In genomic region chrX:12813083-12813660, GRCm38 (mm10) we compare ENCODE assay signal across 24 mouse cellular contexts. TPM values are rescaled to one million over a fixed set of nuclear protein-coding genes. Genes with fewer than 3 reads are reported as not detected.
A peak's percentile ranks its signal among the peaks of the same experiment; 100 is the strongest.
DNase-seq lines count a peak whose midpoint lies in the region; ATAC-seq lines count a peak whose summit lies in the region.
"Had no signal": no experiment of that assay in that cellular context is flagged by ENCODE, and none has a peak within 500 bp of the region (broad histone marks: within the 10 kb centered on the region; RNA-seq: fewer than 3 reads in every experiment).

No protein-coding gene starts in this region.

- H3K4me2 ChIP-seq in liver, embryonic 15.5 days: peak overlapping the region; percentile 25
- H3K4me2 ChIP-seq: heart, embryonic 12.5 days; hindbrain, embryonic 13.5 days; lung, embryonic 14.5 days; midbrain, embryonic 13.5 days; neural tube, embryonic 13.5 days had no signal

- H3K4me1 ChIP-seq in liver, embryonic 15.5 days (replicated peaks): peaks cover 4% of the 10 kb centered on the region; the same call in 1 of the 2 replicates
- H3K4me1 ChIP-seq: forebrain, embryonic 10.5 days; heart, embryonic 12.5 days; hindbrain, embryonic 13.5 days; limb, embryonic 10.5 days; midbrain, embryonic 13.5 days; neural tube, embryonic 13.5 days had no signal

- no peak overlapping the region for H3K9ac ChIP-seq in liver, embryonic 15.5 days
- H3K9ac ChIP-seq: heart, embryonic 12.5 days; hindbrain, embryonic 13.5 days; lung, embryonic 14.5 days; midbrain, embryonic 13.5 days; neural tube, embryonic 13.5 days had no signal

- H3K36me3 ChIP-seq in liver, embryonic 15.5 days (replicated peaks): no peaks in the 10 kb centered on the region
- H3K36me3 ChIP-seq: forebrain, embryonic 10.5 days; heart, embryonic 12.5 days; hindbrain, embryonic 13.5 days; limb, embryonic 10.5 days; midbrain, embryonic 13.5 days; neural tube, embryonic 13.5 days had no signal

- peak; percentile 55 for DNase-seq in MEL-GATA-1-ER (ENCODE audit: extremely low read depth, low read depth)
- DNase-seq in gastrocnemius, postnatal 14 days: no peak
- no peak for DNase-seq in urinary bladder, adult 2 months (ENCODE audit: low spot score)
- no peak for DNase-seq in spleen, adult 12 weeks (ENCODE audit: low spot score)
- DNase-seq: adrenal gland, postnatal 10 days; cerebellum, adult 18-20 months; cerebellum, postnatal 25 days; gastrocnemius, adult 2 months; heart, adult 11 months; lung, embryonic 14.5 days; lung, postnatal 4 days; right cerebral cortex, postnatal 14 days had no signal

- no peak overlapping the region for H3K4me3 ChIP-seq in liver, embryonic 15.5 days (replicated peaks)
- H3K4me3 ChIP-seq: forebrain, embryonic 10.5 days; gastrocnemius, adult 2 months; heart, embryonic 12.5 days; hindbrain, embryonic 13.5 days; layer of hippocampus, adult 2 months; limb, embryonic 10.5 days; midbrain, embryonic 13.5 days; neural tube, embryonic 13.5 days had no signal

- peak; percentile 99 for ATAC-seq in granulocyte monocyte progenitor cell, adult 5-6 weeks (replicated peaks; ENCODE audit: poor library complexity, severe bottlenecking)
- 0 out of 2 replicates have a peak, but pooled peaks have one; percentile 34 for ATAC-seq in liver, embryonic 15.5 days (ENCODE audit: insufficient read depth)
- peak; percentile 70; the same call in 1 of the 2 replicates for ATAC-seq in monocyte, adult 5-6 weeks (replicated peaks; ENCODE audit: insufficient number of reproducible peaks, low FRiP score, low TSS enrichment, poor library complexity, severe bottlenecking)
- ATAC-seq: activated CD4-positive, CD25-positive, alpha-beta regulatory T cell, adult 4 months; intestine, embryonic 16.5 days; midbrain, embryonic 13.5 days had no signal

- H3K27ac ChIP-seq in liver, embryonic 15.5 days (replicated peaks): no peak overlapping the region
- H3K27ac ChIP-seq: forebrain, embryonic 10.5 days; gastrocnemius, adult 2 months; hindbrain, embryonic 13.5 days; layer of hippocampus, adult 2 months; limb, embryonic 10.5 days; midbrain, embryonic 13.5 days; neural tube, embryonic 13.5 days had no signal

- no peaks in the 10 kb centered on the region for H3K9me3 ChIP-seq in liver, embryonic 15.5 days (replicated peaks)
- H3K9me3 ChIP-seq: forebrain, embryonic 10.5 days; heart, embryonic 12.5 days; hindbrain, embryonic 13.5 days; limb, embryonic 10.5 days; midbrain, embryonic 13.5 days; neural tube, embryonic 13.5 days had no signal

- 29% methylated on average over 6 of the region's 6 CpGs for WGBS in liver, embryonic 15.5 days (ENCODE audit: insufficient replicate concordance)

- intact Hi-C loops in gastrocnemius, postnatal 14 days (cut with DNase I; ENCODE audit: low total_unique reads): no loop called here

- H3K27me3 ChIP-seq in liver, embryonic 15.5 days: no peaks in the 10 kb centered on the region
- H3K27me3 ChIP-seq: heart, embryonic 12.5 days; hindbrain, embryonic 13.5 days; midbrain, embryonic 13.5 days; neural tube, embryonic 13.5 days had no signal

RNA-seq across cellular contexts. Expression of gene Med14, which starts 51.3 kb away (rescaled TPM):
- 52.4 and 56.7 TPM in 2 replicates for total RNA-seq in granulocyte monocyte progenitor cell, adult 5-6 weeks (2014; fragmentation: Nextera tagmentation)
- 23.9 and 26.5 TPM in 2 replicates for total RNA-seq in granulocyte monocyte progenitor cell, adult 5-6 weeks (2017)
- 4.5 TPM in 2 replicates for polyA plus RNA-seq in liver, embryonic 15.5 days (2015; fragmentation: Nextera tagmentation; extraction: Ambion mirVana)
- total RNA-seq in monocyte, adult 5-6 weeks (2017): 10.7 to 24.7 TPM (median 15.0 TPM) in 3 replicates
- 10 to 100 TPM; 17.8 to 18.6 TPM for total RNA-seq in gastrocnemius, postnatal 14 days (2021)
- 18.9 and 20.6 TPM in 2 replicates for polyA plus RNA-seq in urinary bladder, adult 2 months (2012; rRNA removed)

Comparison
In these comparisons a context has a peak if more than half of its experiments do, and no peak if none do; other contexts are left out.
1. ATAC-seq: peak in every context shown above with its lines; median percentile 99 in granulocyte monocyte progenitor cell, adult 5-6 weeks; 70 in monocyte, adult 5-6 weeks; 34 in liver, embryonic 15.5 days.